Mouse (Mus musculus) MEL (cell line): Measurements from ENCODE around the gene Adamtsl5. TPM values are rescaled to one million over a fixed set of nuclear protein-coding genes. Genes with fewer than 3 reads are reported as not detected.

ENCODE experiments used
- DNase-seq: peaks from one replicate; pipeline ENCODE4 v3.0.0; 2011; ENCODE audit warnings: low read depth, low spot score
- H3K27ac ChIP-seq: 2 replicates; pipeline ENCODE4 v1.5.1; 2012; ENCODE audit warnings: low read depth, mild to moderate bottlenecking, control low read depth, low read length, moderate library complexity; ENCODE audit not compliant: control insufficient read depth
- H3K27me3 ChIP-seq, 2 experiments: fragments of 150-350 bp in 1 of 2; sonication (generic) in 1 of 2; 2 replicates each; pipeline ENCODE4 v1.6.1; 2012; ENCODE audit warnings: low read length in 2 of 2, mild to moderate bottlenecking in 2 of 2, improper control_type of control experiment in 1 of 2, moderate library complexity in 1 of 2; ENCODE audit not compliant: insufficient read depth in 2 of 2, control insufficient read depth in 1 of 2
- H3K36me3 ChIP-seq, 2 experiments: 2 replicates each; pipeline ENCODE4 v1.6.1; 2012 to 2014; ENCODE audit warnings: low read length in 2 of 2, improper control_type of control experiment in 1 of 2, inconsistent platforms in 1 of 2, mild to moderate bottlenecking in 1 of 2; ENCODE audit not compliant: insufficient read depth in 2 of 2, control insufficient read depth in 1 of 2
- H3K4me1 ChIP-seq, 2 experiments: fragments of 150-350 bp in 1 of 2; sonication (generic) in 1 of 2; 2 replicates each; pipeline ENCODE4 v1.6.1; 2012; ENCODE audit warnings: low read length in 2 of 2, improper control_type of control experiment in 1 of 2, mild to moderate bottlenecking in 1 of 2; ENCODE audit not compliant: insufficient read depth in 2 of 2, control insufficient read depth in 1 of 2
- H3K4me3 ChIP-seq, 2 experiments: fragments of 150-350 bp in 1 of 2; sonication (generic) in 1 of 2; 2 replicates each; pipeline ENCODE4 v1.5.1; 2012; ENCODE audit warnings: low read depth in 2 of 2, low read length in 2 of 2, mild to moderate bottlenecking in 2 of 2, moderate library complexity in 2 of 2, control low read depth in 1 of 2, improper control_type of control experiment in 1 of 2; ENCODE audit not compliant: control insufficient read depth in 1 of 2, insufficient read depth in 1 of 2
- H3K79me2 ChIP-seq: 2 replicates; pipeline ENCODE4 v1.6.1; 2012; ENCODE audit warnings: mild to moderate bottlenecking, low read length, moderate library complexity; ENCODE audit not compliant: control insufficient read depth, poor library complexity, insufficient read depth
- H3K9ac ChIP-seq: 2 replicates; pipeline ENCODE4 v1.6.1; 2012; ENCODE audit warnings: low read depth, mild to moderate bottlenecking, control low read depth, low read length, moderate library complexity; ENCODE audit not compliant: control insufficient read depth, poor library complexity, severe bottlenecking
- H3K9me3 ChIP-seq: fragments of 150-350 bp; sonication (generic); replicated peaks from 2 replicates; pipeline ENCODE4 v1.6.1; 2012; ENCODE audit warnings: mild to moderate bottlenecking, low read length, improper control_type of control experiment, moderate library complexity; ENCODE audit not compliant: insufficient read depth
- BHLHE40 ChIP-seq: IDR thresholded peaks from 2 replicates; pipeline ENCODE4 v1.6.1; 2012; ENCODE audit warnings: low read depth, mild to moderate bottlenecking, inconsistent platforms, low read length, improper control_type of control experiment, borderline replicate concordance
- CHD2 ChIP-seq: IDR thresholded peaks from 2 replicates; pipeline ENCODE4 v1.6.1; 2011; ENCODE audit warnings: low read length, improper control_type of control experiment
- CTCF ChIP-seq, 3 experiments: IDR thresholded peaks in 2 of 3; conservative IDR thresholded peaks in 1 of 3; 2 replicates each; pipeline ENCODE4 v1.5.1; 2011 to 2012; ENCODE audit warnings: low read length in 3 of 3, low read depth in 2 of 3, mild to moderate bottlenecking in 2 of 3, improper control_type of control experiment in 1 of 3, inconsistent platforms in 1 of 3, mixed read lengths in 1 of 3, moderate library complexity in 1 of 3; ENCODE audit not compliant: control insufficient read depth in 1 of 3, insufficient read depth in 1 of 3, poor library complexity in 1 of 3, severe bottlenecking in 1 of 3
- E2F4 ChIP-seq: IDR thresholded peaks from 2 replicates; pipeline ENCODE4 v1.6.1; 2011; ENCODE audit warnings: low read depth, low read length, improper control_type of control experiment, borderline replicate concordance
- ELF1 ChIP-seq: IDR thresholded peaks from 2 replicates; pipeline ENCODE4 v1.6.1; 2014; ENCODE audit warnings: low read depth, mild to moderate bottlenecking, inconsistent platforms, low read length, improper control_type of control experiment, moderate library complexity
- EP300 ChIP-seq, 2 experiments: IDR thresholded peaks; 2 replicates each; pipeline ENCODE4 v1.6.1; 2011; ENCODE audit warnings: improper control_type of control experiment in 2 of 2, low read length in 2 of 2, low read depth in 1 of 2, mild to moderate bottlenecking in 1 of 2
- ETS1 ChIP-seq: IDR thresholded peaks from 2 replicates; pipeline ENCODE4 v1.6.1; 2012; ENCODE audit warnings: low read depth, mild to moderate bottlenecking, inconsistent platforms, low read length, improper control_type of control experiment, moderate library complexity
- GABPA ChIP-seq: IDR thresholded peaks from 2 replicates; pipeline ENCODE4 v1.6.1; 2012; ENCODE audit warnings: low read depth, mild to moderate bottlenecking, inconsistent platforms, low read length, improper control_type of control experiment, moderate library complexity
- KAT2A ChIP-seq: conservative IDR thresholded peaks from 2 replicates; pipeline ENCODE4 v1.6.1; 2012; ENCODE audit warnings: low read depth, low read length, improper control_type of control experiment, inconsistent platforms
- MAFK ChIP-seq: IDR thresholded peaks from 2 replicates; pipeline ENCODE4 v1.6.1; 2011; ENCODE audit warnings: low read depth, mild to moderate bottlenecking, low read length, improper control_type of control experiment, borderline replicate concordance
- MAX ChIP-seq: IDR thresholded peaks from 2 replicates; pipeline ENCODE4 v1.6.1; 2011; ENCODE audit warnings: low read length, improper control_type of control experiment
- MAZ ChIP-seq: IDR thresholded peaks from 2 replicates; pipeline ENCODE4 v1.6.1; 2012; ENCODE audit warnings: low read depth, mild to moderate bottlenecking, inconsistent platforms, low read length, improper control_type of control experiment
- MEF2A ChIP-seq: IDR thresholded peaks from 2 replicates; pipeline ENCODE4 v1.6.1; 2014; ENCODE audit warnings: low read depth, mild to moderate bottlenecking, inconsistent platforms, low read length, improper control_type of control experiment; ENCODE audit not compliant: poor library complexity, insufficient replicate concordance, severe bottlenecking; ENCODE audit errors: extremely low read depth
- MXI1 ChIP-seq: IDR thresholded peaks from 2 replicates; pipeline ENCODE4 v1.6.1; 2011; ENCODE audit warnings: mild to moderate bottlenecking, low read depth, low read length, improper control_type of control experiment
- MYB ChIP-seq: IDR thresholded peaks from 2 replicates; pipeline ENCODE4 v1.6.1; 2011; ENCODE audit warnings: mild to moderate bottlenecking, low read depth, low read length, improper control_type of control experiment
- MYC ChIP-seq: IDR thresholded peaks from 2 replicates; pipeline ENCODE4 v1.6.1; 2011; ENCODE audit warnings: low read depth, mild to moderate bottlenecking, low read length, improper control_type of control experiment, moderate library complexity
- NELFE ChIP-seq: IDR thresholded peaks from 2 replicates; pipeline ENCODE4 v1.6.1; 2011; ENCODE audit warnings: low read depth, low read length, improper control_type of control experiment
- NRF1 ChIP-seq: IDR thresholded peaks from 2 replicates; pipeline ENCODE4 v1.6.1; 2014; ENCODE audit warnings: low read depth, mild to moderate bottlenecking, inconsistent platforms, low read length, improper control_type of control experiment, moderate library complexity; ENCODE audit not compliant: poor library complexity, insufficient read depth, severe bottlenecking
- POLR2A ChIP-seq, 2 experiments: IDR thresholded peaks; 2 replicates each; pipeline ENCODE4 v1.6.1; 2011 to 2012; ENCODE audit warnings: low read length in 2 of 2, mild to moderate bottlenecking in 2 of 2, control low read depth in 1 of 2, improper control_type of control experiment in 1 of 2, low read depth in 1 of 2, moderate library complexity in 1 of 2; ENCODE audit not compliant: control insufficient read depth in 1 of 2, insufficient read depth in 1 of 2, poor library complexity in 1 of 2
- POLR2AphosphoS5 ChIP-seq: IDR thresholded peaks from 2 replicates; pipeline ENCODE4 v1.6.1; 2012; ENCODE audit warnings: low read depth, borderline replicate concordance, mild to moderate bottlenecking, inconsistent platforms, low read length, moderate library complexity, mixed read lengths
- RCOR1 ChIP-seq: IDR thresholded peaks from 2 replicates; pipeline ENCODE4 v1.6.1; 2012; ENCODE audit warnings: low read depth, mild to moderate bottlenecking, inconsistent platforms, low read length, improper control_type of control experiment
- SIN3A ChIP-seq: IDR thresholded peaks from 2 replicates; pipeline ENCODE4 v1.6.1; 2012; ENCODE audit warnings: low read length, improper control_type of control experiment, inconsistent platforms
- SMC3 ChIP-seq: IDR thresholded peaks from 2 replicates; pipeline ENCODE4 v1.6.1; 2011; ENCODE audit warnings: low read depth, low read length, improper control_type of control experiment
- TAL1 ChIP-seq: IDR thresholded peaks from 2 replicates; pipeline ENCODE4 v1.6.1; 2012; ENCODE audit warnings: mild to moderate bottlenecking, inconsistent platforms, low read length, moderate library complexity, mixed read lengths
- TBP ChIP-seq: IDR thresholded peaks from 2 replicates; pipeline ENCODE4 v1.8.0; 2011; ENCODE audit warnings: low read depth, low read length, improper control_type of control experiment
- TCF12 ChIP-seq: IDR thresholded peaks from 2 replicates; pipeline ENCODE4 v1.6.1; 2014; ENCODE audit warnings: low read depth, mild to moderate bottlenecking, inconsistent platforms, low read length, improper control_type of control experiment, moderate library complexity
- UBTF ChIP-seq: IDR thresholded peaks from 2 replicates; pipeline ENCODE4 v1.6.1; 2012; ENCODE audit warnings: low read depth, mild to moderate bottlenecking, inconsistent platforms, low read length, improper control_type of control experiment, moderate library complexity, borderline replicate concordance; ENCODE audit not compliant: insufficient read depth
- USF2 ChIP-seq, 2 experiments: IDR thresholded peaks; 2 replicates each; pipeline ENCODE4 v1.6.1; 2011 to 2012; ENCODE audit warnings: improper control_type of control experiment in 2 of 2, low read length in 2 of 2, borderline replicate concordance in 1 of 2, inconsistent platforms in 1 of 2, low read depth in 1 of 2, mild to moderate bottlenecking in 1 of 2; ENCODE audit not compliant: insufficient read depth in 1 of 2
- ZMIZ1 ChIP-seq: IDR thresholded peaks from 2 replicates; pipeline ENCODE4 v1.6.1; 2012; ENCODE audit warnings: low read depth, mild to moderate bottlenecking, inconsistent platforms, low read length, improper control_type of control experiment, moderate library complexity
- ZNF384 ChIP-seq: IDR thresholded peaks from 2 replicates; pipeline ENCODE4 v1.6.1; 2012; ENCODE audit warnings: low read depth, mild to moderate bottlenecking, inconsistent platforms, low read length, improper control_type of control experiment
- polyA plus RNA-seq, 2 experiments: library from polyadenylated mRNA; stranded (reverse) in 1 of 2; unstranded in 1 of 2; fragments of >175 nt in 1 of 2; fragments of >200 nt in 1 of 2; gene quantifications; 2 replicates each; pipeline versions ENCODE4 v1.2.1 to v1.2.4; 2012; ENCODE audit warnings: low replicate concordance in 2 of 2, low read depth in 1 of 2; ENCODE audit not compliant: insufficient read length in 2 of 2, insufficient read depth in 1 of 2, missing spikeins in 1 of 2
- total RNA-seq: library from RNA; depleted of rRNA; stranded (reverse); fragments of 300-350 nt; gene quantifications from 2 replicates; pipeline ENCODE4 v1.2.3, GENCODE M21; 2012

Gene Adamtsl5
- total and polyA plus RNA-seq, 3 experiments, result 3.9 to 16.5 TPM; not detected in 1

DNA sequence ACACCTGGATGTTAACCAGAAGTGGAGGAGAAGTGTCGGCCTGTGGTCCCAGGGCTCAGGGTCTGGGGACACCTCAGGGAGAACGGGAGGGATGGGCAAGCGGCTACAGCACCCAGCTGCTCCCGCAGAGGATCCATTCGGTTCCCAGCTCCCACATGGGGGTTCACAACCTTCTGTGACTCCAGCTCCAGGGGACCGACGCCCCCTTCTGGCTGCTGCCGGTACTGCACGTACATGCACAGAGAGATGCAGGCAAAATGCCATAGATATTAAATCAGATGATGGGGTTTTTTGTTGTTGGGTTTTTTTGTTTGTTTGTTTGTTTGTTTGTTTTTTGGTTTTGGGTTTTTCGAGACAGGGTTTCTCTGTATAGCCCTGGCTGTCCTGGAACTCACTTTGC is 29.5 kb upstream of the Adamtsl5 start:
- TF ChIP-seq EP300 (IDR thresholded peaks at IDR 0.05; ENCODE audit: low read depth in 1 of 2, low read length in 2 of 2) (no peak), RCOR1 (no peak), CHD2 (no peak), SMC3 (peak; percentile 23; the same call in 1 of the 2 replicates), MAX (no peak), CTCF (IDR thresholded peaks at IDR 0.05 in 2 of 3, conservative IDR thresholded peaks at IDR 0.05 in 1 of 3; ENCODE audit: control insufficient read depth in 1 of 3, insufficient read depth in 1 of 3, low read depth in 2 of 3, low read length in 3 of 3, poor library complexity in 1 of 3, severe bottlenecking in 1 of 3) (peak; percentile 64 to 85 (median 70)), E2F4 (no peak), UBTF (no peak)
- TF ChIP-seq, all 39 proteins: peak for 2
- Histone ChIP-seq H3K9me3 (no peaks in the 10 kb centered on the region), H3K9ac (no peak overlapping the region), H3K27me3 (no peaks in the 10 kb centered on the region), H3K27ac (no peak overlapping the region), H3K36me3 (no peaks in the 10 kb centered on the region), H3K79me2 (no peaks in the 10 kb centered on the region), H3K4me1 (no peaks in the 10 kb centered on the region), H3K4me3 (no peak overlapping the region)
- peak; percentile 43 for DNase-seq

DNA sequence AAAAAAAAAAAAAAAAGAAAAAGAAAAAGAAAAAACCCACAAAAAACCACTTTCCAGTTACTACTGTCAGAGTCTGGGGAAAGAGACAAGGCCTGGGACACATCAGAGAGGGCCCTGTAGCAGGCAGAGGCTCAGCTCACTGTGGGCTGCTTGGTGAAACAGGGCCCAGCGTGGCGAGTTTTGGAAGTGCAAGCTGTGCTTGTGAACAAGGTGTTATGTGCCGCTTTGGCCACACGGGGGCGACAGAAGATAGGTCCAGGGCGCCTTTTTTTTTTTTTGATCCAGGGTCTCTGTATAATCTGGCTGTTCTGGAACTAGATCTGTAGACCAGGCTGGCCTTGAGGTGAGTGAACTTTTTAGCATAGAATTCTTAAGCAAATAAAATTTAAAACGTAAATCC is 27.9 kb upstream of the Adamtsl5 start:
- Histone ChIP-seq H3K4me3 (no peak overlapping the region), H3K4me1 (peaks cover 0 to 7% of the 10 kb centered on the region in 2 experiments; a peak in 1 of 4 replicates), H3K27ac (no peak overlapping the region), H3K27me3 (no peaks in the 10 kb centered on the region), H3K9me3 (no peaks in the 10 kb centered on the region), H3K79me2 (no peaks in the 10 kb centered on the region), H3K9ac (no peak overlapping the region), H3K36me3 (no peaks in the 10 kb centered on the region)
- peak; percentile 93 for DNase-seq
- TF ChIP-seq TCF12, result no peak; the same call in 1 of the 2 replicates
- peak; percentile 23; the same call in 1 of the 2 replicates for TF ChIP-seq NELFE
- TF ChIP-seq MYB, result no peak
- TF ChIP-seq ELF1, result no peak
- no peak for TF ChIP-seq ZMIZ1
- TF ChIP-seq TAL1, result no peak
- 0 out of 4 replicates have a peak, but pooled peaks of 1 of the 2 experiments have one; percentile 13 for TF ChIP-seq EP300 (IDR thresholded peaks at IDR 0.05; ENCODE audit: low read depth in 1 of 2, low read length in 2 of 2)
- TF ChIP-seq POLR2AphosphoS5, result no peak
- TF ChIP-seq MAZ, result 0 out of 2 replicates have a peak, but pooled peaks have one; percentile 45
- TF ChIP-seq MXI1, result peak; percentile 68
- TF ChIP-seq TBP, result no peak
- peak; percentile 99 for TF ChIP-seq ZNF384
- TF ChIP-seq SMC3, result peak; percentile 88
- TF ChIP-seq UBTF, result no peak
- TF ChIP-seq USF2 (IDR thresholded peaks at IDR 0.05; ENCODE audit: borderline replicate concordance in 1 of 2, insufficient read depth in 1 of 2, low read depth in 1 of 2, low read length in 2 of 2), result no peak
- TF ChIP-seq NRF1, result 0 out of 2 replicates have a peak, but pooled peaks have one; percentile 28
- TF ChIP-seq SIN3A, result peak; percentile 82
- no peak for TF ChIP-seq CHD2
- TF ChIP-seq BHLHE40, result peak; percentile 56; the same call in 1 of the 2 replicates
- TF ChIP-seq GABPA, result 0 out of 2 replicates have a peak, but pooled peaks have one; percentile 29
- TF ChIP-seq ETS1, result 0 out of 2 replicates have a peak, but pooled peaks have one; percentile 14
- no peak for TF ChIP-seq KAT2A
- peak; percentile 70 for TF ChIP-seq MYC
- no peak for TF ChIP-seq MAFK
- TF ChIP-seq E2F4, result no peak
- no peak for TF ChIP-seq POLR2A (IDR thresholded peaks at IDR 0.05; ENCODE audit: control insufficient read depth in 1 of 2, insufficient read depth in 1 of 2, low read depth in 1 of 2, low read length in 2 of 2, poor library complexity in 1 of 2)
- no peak for TF ChIP-seq MEF2A
